Mouse (Mus musculus) embryonic facial prominence, embryonic 10.5 days (tissue): Measurements from ENCODE around the gene Gm10842. TPM values are rescaled to one million over a fixed set of nuclear protein-coding genes. Genes with fewer than 3 reads are reported as not detected.

Experiments used
- DNase-seq: peaks from one replicate; pipeline ENCODE4 v3.0.0-alpha.2; 2017; ENCODE audit warnings: low spot score
- H3K27ac ChIP-seq: fragments of 300-500 bp; sonication (generic); replicated peaks from 2 replicates; pipeline ENCODE4 v1.5.1; 2016; ENCODE audit warnings: mild to moderate bottlenecking
- H3K27me3 ChIP-seq: fragments of 300-500 bp; sonication (generic); replicated peaks from 2 replicates; pipeline ENCODE4 v1.6.1; 2016; ENCODE audit warnings: low read depth, mild to moderate bottlenecking; ENCODE audit not compliant: poor library complexity, severe bottlenecking
- H3K36me3 ChIP-seq: fragments of 300-500 bp; sonication (generic); replicated peaks from 2 replicates; pipeline ENCODE4 v1.6.1; 2016; ENCODE audit warnings: mild to moderate bottlenecking, moderate library complexity
- H3K4me1 ChIP-seq: fragments of 300-500 bp; sonication (generic); 2 replicates; pipeline ENCODE4 v1.6.1; 2016
- H3K4me3 ChIP-seq: fragments of 300-500 bp; sonication (generic); 2 replicates; pipeline ENCODE4 v1.5.1; 2016; ENCODE audit warnings: mild to moderate bottlenecking, moderate library complexity
- H3K9me3 ChIP-seq: fragments of 300-500 bp; sonication (generic); 2 replicates; pipeline ENCODE4 v1.6.1; 2016; ENCODE audit warnings: mild to moderate bottlenecking
- WGBS: fragments of 180-500 bp; shearing (Covaris S2); methylation state at CpG from one replicate; pipeline ENCODE4 v1.1.7; 2016; 5-methylcytosine and 5-hydroxymethylcytosine counted together
- polyA plus RNA-seq: library from polyadenylated mRNA; unstranded; fragments of >200 nt; fragmentation: Nextera tagmentation; extraction: Ambion mirVana; gene quantifications from 2 replicates; pipeline ENCODE4 v1.2.1, GENCODE M21; 2016

Gm10842 gene
- polyA plus RNA-seq, 1 experiment from 2014 or later: not detected

DNA sequence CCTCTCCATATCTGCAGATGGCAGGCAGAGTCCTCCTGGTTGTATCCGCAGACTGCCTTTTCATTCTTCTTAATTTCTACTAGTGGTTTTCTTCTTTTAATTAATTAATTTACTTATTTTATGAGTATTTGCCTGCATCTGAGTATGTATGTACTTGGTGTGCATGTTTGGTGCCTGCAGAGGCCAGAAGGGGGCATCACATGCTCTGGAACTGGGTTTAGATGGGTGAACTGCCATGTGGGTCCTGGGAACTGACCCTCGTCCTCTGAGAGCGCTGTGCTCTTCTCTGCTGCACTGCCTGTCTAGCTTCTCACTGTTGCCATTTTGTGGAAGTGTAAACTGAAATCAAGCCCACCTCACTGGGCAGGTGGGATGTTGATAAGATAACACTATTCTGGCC, 38.0 kb downstream of the Gm10842 start:
- H3K4me3 ChIP-seq: no peak overlapping the region
- H3K36me3 ChIP-seq: peaks cover 50% of the 10 kb centered on the region
- no peaks in the 10 kb centered on the region for H3K9me3 ChIP-seq
- 93% methylated on average over 3 of the region's 3 CpGs for WGBS
- peaks cover 21% of the 10 kb centered on the region for H3K4me1 ChIP-seq
- DNase-seq: no peak
- H3K27me3 ChIP-seq: no peaks in the 10 kb centered on the region
- H3K27ac ChIP-seq: no peak overlapping the region

- Histone ChIP-seq H3K4me3 (no peak overlapping the region), H3K27ac (no peak overlapping the region), H3K27me3 (no peaks in the 10 kb centered on the region), H3K36me3 (peaks cover 59% of the 10 kb centered on the region), H3K4me1 (no peaks in the 10 kb centered on the region), H3K9me3 (no peaks in the 10 kb centered on the region)
- DNase-seq: no peak
- 90% methylated on average over 3 of the region's 3 CpGs for WGBS
Observed at GRCm38 (mm10) chr11:105192186-105192585, 45.5 kb downstream of the Gm10842 start.

Other genes starting within 250 kb of the Gm10842 start
- not detected in 2 replicates for gene Efcab3, start 83.3 kb upstream of the Gm10842 start, polyA plus RNA-seq
- gene Mettl2, start 20.5 kb upstream of the Gm10842 start, polyA plus RNA-seq: 55.0 and 57.2 TPM in 2 replicates
- 23.5 and 28.4 TPM in 2 replicates for gene Tlk2, start 31.9 kb downstream of the Gm10842 start, polyA plus RNA-seq
- gene Mrc2, start 145.8 kb downstream of the Gm10842 start, polyA plus RNA-seq: 26.9 and 27.6 TPM in 2 replicates